Mouse (Mus musculus): Measurements from ENCODE around the gene Xpnpep2. TPM values are rescaled to one million over a fixed set of nuclear protein-coding genes. Genes with fewer than 3 reads are reported as not detected.

Xpnpep2 gene
- total and polyA plus RNA-seq, 3 experiments, result 0.39 to 2.0 (median 1.7) TPM

GRCm38 (mm10) chrX:48074691-48075090 lies 33.8 kb upstream of the Xpnpep2 start:
- Histone ChIP-seq H3K4me3 (ENCODE audit: low read depth, low read length) (no peak overlapping the region), H3K27me3 (ENCODE audit: insufficient read depth, low read length) (no peaks in the 10 kb centered on the region), H3K9me3 (replicated peaks) (no peaks in the 10 kb centered on the region), H3K36me3 (replicated peaks) (no peaks in the 10 kb centered on the region), H3K4me1 (ENCODE audit: insufficient read depth, low read depth, low read length) (no peaks in the 10 kb centered on the region)
- ATAC-seq (ENCODE audit: extremely low read depth, insufficient number of reproducible peaks, low FRiP score, poor library complexity, severe bottlenecking), result no peak
- TF ChIP-seq GATA2 (IDR thresholded peaks at IDR 0.05; ENCODE audit: borderline replicate concordance, low read depth, low read length), result no peak
- no peak for TF ChIP-seq CTCF (IDR thresholded peaks at IDR 0.05; ENCODE audit: low read depth, low read length)
- no peak for TF ChIP-seq TAL1 (conservative IDR thresholded peaks at IDR 0.05; ENCODE audit: low read depth, low read length)
- TF ChIP-seq POLR2AphosphoS5 (IDR thresholded peaks at IDR 0.05; ENCODE audit: insufficient replicate concordance, low read depth, low read length), result no peak
- TF ChIP-seq GATA1 (IDR thresholded peaks at IDR 0.05; ENCODE audit: borderline replicate concordance, low read length), result no peak
- no peak for DNase-seq (ENCODE audit: low spot score)

- no peak for DNase-seq (ENCODE audit: low spot score)
- Histone ChIP-seq H3K4me3 (ENCODE audit: low read depth, low read length) (no peak overlapping the region), H3K9me3 (replicated peaks) (no peaks in the 10 kb centered on the region), H3K4me1 (ENCODE audit: insufficient read depth, low read depth, low read length) (no peaks in the 10 kb centered on the region), H3K27me3 (ENCODE audit: insufficient read depth, low read length) (no peaks in the 10 kb centered on the region; the same call in 1 of the 2 replicates), H3K36me3 (replicated peaks) (no peaks in the 10 kb centered on the region)
- TF ChIP-seq CTCF (IDR thresholded peaks at IDR 0.05; ENCODE audit: low read depth, low read length) (no peak), POLR2AphosphoS5 (IDR thresholded peaks at IDR 0.05; ENCODE audit: insufficient replicate concordance, low read depth, low read length) (no peak), TAL1 (conservative IDR thresholded peaks at IDR 0.05; ENCODE audit: low read depth, low read length) (no peak), GATA1 (IDR thresholded peaks at IDR 0.05; ENCODE audit: borderline replicate concordance, low read length) (no peak), GATA2 (IDR thresholded peaks at IDR 0.05; ENCODE audit: borderline replicate concordance, low read depth, low read length) (no peak)
- no peak for ATAC-seq (ENCODE audit: extremely low read depth, insufficient number of reproducible peaks, low FRiP score, poor library complexity, severe bottlenecking)
Measured at GRCm38 (mm10) chrX:48076806-48077425, 31.6 kb upstream of the Xpnpep2 start.

GRCm38 (mm10) chrX:48082364-48082763 lies 26.2 kb upstream of the Xpnpep2 start:
- TF ChIP-seq GATA1 (IDR thresholded peaks at IDR 0.05; ENCODE audit: borderline replicate concordance, low read length) (no peak), GATA2 (IDR thresholded peaks at IDR 0.05; ENCODE audit: borderline replicate concordance, low read depth, low read length) (no peak)
- no peaks in the 10 kb centered on the region; the same call in 1 of the 2 replicates for H3K27me3 ChIP-seq (ENCODE audit: insufficient read depth, low read length)
- H3K36me3 ChIP-seq (replicated peaks), result no peaks in the 10 kb centered on the region
- H3K4me1 ChIP-seq (ENCODE audit: insufficient read depth, low read depth, low read length), result no peaks in the 10 kb centered on the region
- no peak overlapping the region for H3K4me3 ChIP-seq (ENCODE audit: low read depth, low read length)
- no peaks in the 10 kb centered on the region for H3K9me3 ChIP-seq (replicated peaks)
- DNase-seq (ENCODE audit: low spot score) (no peak), ATAC-seq (ENCODE audit: extremely low read depth, insufficient number of reproducible peaks, low FRiP score, poor library complexity, severe bottlenecking) (no peak)

GRCm38 (mm10) chrX:48092129-48092528 lies 16.4 kb upstream of the Xpnpep2 start:
- Histone ChIP-seq H3K4me1 (ENCODE audit: insufficient read depth, low read depth, low read length) (no peaks in the 10 kb centered on the region; the same call in 1 of the 2 replicates), H3K9me3 (replicated peaks) (no peaks in the 10 kb centered on the region), H3K27me3 (ENCODE audit: insufficient read depth, low read length) (peaks cover 11% of the 10 kb centered on the region), H3K4me3 (ENCODE audit: low read depth, low read length) (no peak overlapping the region), H3K36me3 (replicated peaks) (no peaks in the 10 kb centered on the region)
- no peak for TF ChIP-seq GATA1 (IDR thresholded peaks at IDR 0.05; ENCODE audit: borderline replicate concordance, low read length)
- no peak for TF ChIP-seq TAL1 (conservative IDR thresholded peaks at IDR 0.05; ENCODE audit: low read depth, low read length)
- TF ChIP-seq GATA2 (IDR thresholded peaks at IDR 0.05; ENCODE audit: borderline replicate concordance, low read depth, low read length), result no peak
- no peak for TF ChIP-seq POLR2AphosphoS5 (IDR thresholded peaks at IDR 0.05; ENCODE audit: insufficient replicate concordance, low read depth, low read length)
- no peak for TF ChIP-seq CTCF (IDR thresholded peaks at IDR 0.05; ENCODE audit: low read depth, low read length)
- ATAC-seq (ENCODE audit: extremely low read depth, insufficient number of reproducible peaks, low FRiP score, poor library complexity, severe bottlenecking) (no peak), DNase-seq (ENCODE audit: low spot score) (no peak)

GRCm38 (mm10) chrX:48093555-48093954 lies 15.0 kb upstream of the Xpnpep2 start:
- DNase-seq (ENCODE audit: low spot score), result no peak
- H3K36me3 ChIP-seq (replicated peaks), result no peaks in the 10 kb centered on the region
- no peaks in the 10 kb centered on the region; the same call in 1 of the 2 replicates for H3K4me1 ChIP-seq (ENCODE audit: insufficient read depth, low read depth, low read length)
- peaks cover 10% of the 10 kb centered on the region for H3K27me3 ChIP-seq (ENCODE audit: insufficient read depth, low read length)
- no peak for TF ChIP-seq POLR2AphosphoS5 (IDR thresholded peaks at IDR 0.05; ENCODE audit: insufficient replicate concordance, low read depth, low read length)
- TF ChIP-seq TAL1 (conservative IDR thresholded peaks at IDR 0.05; ENCODE audit: low read depth, low read length), result no peak
- no peak for TF ChIP-seq GATA1 (IDR thresholded peaks at IDR 0.05; ENCODE audit: borderline replicate concordance, low read length)
- TF ChIP-seq GATA2 (IDR thresholded peaks at IDR 0.05; ENCODE audit: borderline replicate concordance, low read depth, low read length), result no peak
- peak; percentile 26; the same call in 1 of the 2 replicates for TF ChIP-seq CTCF (IDR thresholded peaks at IDR 0.05; ENCODE audit: low read depth, low read length)
- ATAC-seq (ENCODE audit: extremely low read depth, insufficient number of reproducible peaks, low FRiP score, poor library complexity, severe bottlenecking), result no peak
- H3K4me3 ChIP-seq (ENCODE audit: low read depth, low read length), result no peak overlapping the region
- no peaks in the 10 kb centered on the region for H3K9me3 ChIP-seq (replicated peaks)

- no peak for DNase-seq (ENCODE audit: low spot score)
- TF ChIP-seq CTCF (IDR thresholded peaks at IDR 0.05; ENCODE audit: low read depth, low read length) (peak; percentile 73), GATA2 (IDR thresholded peaks at IDR 0.05; ENCODE audit: borderline replicate concordance, low read depth, low read length) (no peak)
- peaks cover 4% of the 10 kb centered on the region; the same call in 1 of the 2 replicates for H3K27me3 ChIP-seq (ENCODE audit: insufficient read depth, low read length)
- ATAC-seq (ENCODE audit: extremely low read depth, insufficient number of reproducible peaks, low FRiP score, poor library complexity, severe bottlenecking), result no peak
- H3K9me3 ChIP-seq (replicated peaks), result no peaks in the 10 kb centered on the region
- no peak overlapping the region for H3K4me3 ChIP-seq (ENCODE audit: low read depth, low read length)
- no peaks in the 10 kb centered on the region for H3K36me3 ChIP-seq (replicated peaks)
- no peaks in the 10 kb centered on the region; the same call in 1 of the 2 replicates for H3K4me1 ChIP-seq (ENCODE audit: insufficient read depth, low read depth, low read length)
Measured at GRCm38 (mm10) chrX:48094658-48095057, 13.9 kb upstream of the Xpnpep2 start.

Data from G1E (cell line).